Mouse (Mus musculus) lung, embryonic 14.5 days (tissue): ENCODE data around the gene Pex11b. TPM values are rescaled to one million over a fixed set of nuclear protein-coding genes. Genes with fewer than 3 reads are reported as not detected.

Experiments used
- ATAC-seq: fragments of 200-750 bp; cut with Nextera tagmentation; 2 replicates; pipeline ENCODE4 v1.8.0; 2017; ENCODE audit warnings: mild to moderate bottlenecking, moderate TSS enrichment, moderate library complexity; ENCODE audit not compliant: insufficient read depth
- DNase-seq: peaks from one replicate; pipeline ENCODE4 v3.0.0-alpha.2; 2015
- H3K27ac ChIP-seq: fragments of 300-500 bp; sonication (generic); 2 replicates; pipeline ENCODE4 v1.5.1; 2014; ENCODE audit warnings: low read depth, mild to moderate bottlenecking, moderate library complexity
- H3K27me3 ChIP-seq: fragments of 300-500 bp; sonication (generic); 2 replicates; pipeline ENCODE4 v1.6.1; 2014; ENCODE audit warnings: low read length, control low read depth; ENCODE audit not compliant: insufficient read depth
- H3K36me3 ChIP-seq: fragments of 300-500 bp; sonication (generic); 2 replicates; pipeline ENCODE4 v1.6.1; 2014; ENCODE audit warnings: control low read depth; ENCODE audit not compliant: insufficient read depth
- H3K4me1 ChIP-seq: fragments of 300-500 bp; sonication (generic); 2 replicates; pipeline ENCODE4 v1.6.1; 2014; ENCODE audit warnings: antibody characterized with exemption, control low read depth; ENCODE audit not compliant: insufficient read depth
- H3K4me2 ChIP-seq: fragments of 300-500 bp; sonication (generic); 2 replicates; pipeline ENCODE4 v1.6.1; 2014; ENCODE audit warnings: mild to moderate bottlenecking
- H3K4me3 ChIP-seq: fragments of 300-500 bp; sonication (generic); 2 replicates; pipeline ENCODE4 v1.5.1; 2014; ENCODE audit warnings: low read depth, low read length
- H3K9ac ChIP-seq: fragments of 300-500 bp; sonication (generic); 2 replicates; pipeline ENCODE4 v1.6.1; 2014
- H3K9me3 ChIP-seq: fragments of 300-500 bp; sonication (generic); 2 replicates; pipeline ENCODE4 v1.6.1; 2016; ENCODE audit warnings: low read depth, low read length, control low read depth
- CTCF ChIP-seq: IDR thresholded peaks from 2 replicates; pipeline ENCODE4 v1.5.1; 2016; ENCODE audit warnings: antibody characterized with exemption, low read depth
- WGBS: fragments of 180-500 bp; shearing (Covaris S2); extraction: QIAGEN DNeasy Blood & Tissue Kit; methylation state at CpG from one replicate; pipeline ENCODE4 v1.1.7; 2014; 5-methylcytosine and 5-hydroxymethylcytosine counted together
- polyA plus RNA-seq: library from polyadenylated mRNA; unstranded; fragments of >200 nt; fragmentation: Nextera tagmentation; extraction: Ambion mirVana; gene quantifications from 2 replicates; pipeline ENCODE4 v1.2.1, GENCODE M21; 2014

Pex11b gene
- polyA plus RNA-seq, 1 experiment from 2014 or later, result 55.8 TPM

- H3K4me1 ChIP-seq, result peaks cover 8% of the 10 kb centered on the region; the same call in 1 of the 2 replicates
- peak within 1 kb of the TSS; percentile 97 for H3K4me2 ChIP-seq
- no peaks in the 10 kb centered on the region for H3K9me3 ChIP-seq
- peak within 1 kb of the TSS; percentile 65 for H3K9ac ChIP-seq
- peak within 1 kb of the TSS; percentile 50 for H3K4me3 ChIP-seq
- DNase-seq, result peak; percentile 71
- no peak for TF ChIP-seq CTCF
- WGBS, result 2% methylated on average over 23 of the region's 23 CpGs
- H3K27ac ChIP-seq, result peak within 1 kb of the TSS; percentile 75; the same call in 1 of the 2 replicates
- ATAC-seq, result no peak
- H3K36me3 ChIP-seq, result no peaks in the 10 kb centered on the region
- H3K27me3 ChIP-seq, result peaks cover 34% of the 10 kb centered on the region
Measured at GRCm38 (mm10) chr3:96596228-96596707, 38.9 kb upstream of the Pex11b start, which contains the start of gene Ankrd34a. Gene Ankrd34a (plus strand): TSS chr3:96596636.

- peak overlapping the region; percentile 97 for H3K4me2 ChIP-seq
- H3K9me3 ChIP-seq, result no peaks in the 10 kb centered on the region
- H3K36me3 ChIP-seq, result no peaks in the 10 kb centered on the region
- under 1% methylated on average over 11 of the region's 12 CpGs for WGBS
- H3K4me3 ChIP-seq, result peak overlapping the region; percentile 50
- H3K4me1 ChIP-seq, result peaks cover 8% of the 10 kb centered on the region; the same call in 1 of the 2 replicates
- TF ChIP-seq CTCF, result no peak
- H3K27ac ChIP-seq, result no peak overlapping the region
- DNase-seq (no peak), ATAC-seq (no peak)
- H3K27me3 ChIP-seq, result peaks cover 34% of the 10 kb centered on the region
- H3K9ac ChIP-seq, result peak overlapping the region; percentile 65
Measured at GRCm38 (mm10) chr3:96596855-96597254, 38.3 kb upstream of the Pex11b start.

- peak overlapping the region; percentile 97 for H3K4me2 ChIP-seq
- H3K4me3 ChIP-seq, result peak overlapping the region; percentile 50
- H3K36me3 ChIP-seq, result no peaks in the 10 kb centered on the region
- peaks cover 34% of the 10 kb centered on the region for H3K27me3 ChIP-seq
- no peak for TF ChIP-seq CTCF
- peak overlapping the region; percentile 65 for H3K9ac ChIP-seq
- peak overlapping the region; percentile 75; the same call in 1 of the 2 replicates for H3K27ac ChIP-seq
- H3K9me3 ChIP-seq, result no peaks in the 10 kb centered on the region
- H3K4me1 ChIP-seq, result peaks cover 8% of the 10 kb centered on the region; the same call in 1 of the 2 replicates
- no peak for ATAC-seq
- peak; percentile 63 for DNase-seq
- under 1% methylated on average over 40 of the region's 40 CpGs for WGBS
Measured at GRCm38 (mm10) chr3:96597435-96597891, 37.7 kb upstream of the Pex11b start.

- H3K27me3 ChIP-seq, result peaks cover 34% of the 10 kb centered on the region
- H3K4me2 ChIP-seq, result peak overlapping the region; percentile 97
- peak overlapping the region; percentile 50 for H3K4me3 ChIP-seq
- no peak for TF ChIP-seq CTCF
- H3K36me3 ChIP-seq, result no peaks in the 10 kb centered on the region
- peak overlapping the region; percentile 65 for H3K9ac ChIP-seq
- no peak for ATAC-seq
- 1% methylated on average over 54 of the region's 54 CpGs for WGBS
- peaks cover 8% of the 10 kb centered on the region; the same call in 1 of the 2 replicates for H3K4me1 ChIP-seq
- peak; percentile 90 for DNase-seq
- H3K9me3 ChIP-seq, result no peaks in the 10 kb centered on the region
- peak overlapping the region; percentile 75 for H3K27ac ChIP-seq
Measured at GRCm38 (mm10) chr3:96598156-96599068, 36.8 kb upstream of the Pex11b start.

- Histone ChIP-seq H3K4me1 (peaks cover 8% of the 10 kb centered on the region; the same call in 1 of the 2 replicates), H3K9ac (no peak overlapping the region; the same call in 1 of the 2 replicates), H3K27ac (0 out of 2 replicates have a peak overlapping the region, but pooled peaks have one; percentile 75), H3K36me3 (no peaks in the 10 kb centered on the region), H3K9me3 (no peaks in the 10 kb centered on the region), H3K4me2 (peak overlapping the region; percentile 97), H3K4me3 (peak overlapping the region; percentile 50), H3K27me3 (peaks cover 34% of the 10 kb centered on the region)
- 54% methylated on average over 8 of the region's 8 CpGs for WGBS
- TF ChIP-seq CTCF, result no peak
- DNase-seq, result no peak
- ATAC-seq, result no peak
Measured at GRCm38 (mm10) chr3:96599069-96599393, 36.1 kb upstream of the Pex11b start.

GRCm38 (mm10) chr3:96599411-96599810 is 35.8 kb upstream of the Pex11b start:
- H3K4me3 ChIP-seq, result no peak overlapping the region
- ATAC-seq (no peak), DNase-seq (no peak)
- no peak overlapping the region for H3K9ac ChIP-seq
- H3K4me2 ChIP-seq, result no peak overlapping the region; the same call in 1 of the 2 replicates
- no peaks in the 10 kb centered on the region for H3K9me3 ChIP-seq
- no peak for TF ChIP-seq CTCF
- peaks cover 8% of the 10 kb centered on the region; the same call in 1 of the 2 replicates for H3K4me1 ChIP-seq
- no peak overlapping the region for H3K27ac ChIP-seq
- H3K36me3 ChIP-seq, result no peaks in the 10 kb centered on the region
- H3K27me3 ChIP-seq, result peaks cover 34% of the 10 kb centered on the region
- 77% methylated on average over 3 of the region's 3 CpGs for WGBS
